Mouse (Mus musculus): ENCODE data around the gene Tedc1.

Tedc1 gene

DNA sequence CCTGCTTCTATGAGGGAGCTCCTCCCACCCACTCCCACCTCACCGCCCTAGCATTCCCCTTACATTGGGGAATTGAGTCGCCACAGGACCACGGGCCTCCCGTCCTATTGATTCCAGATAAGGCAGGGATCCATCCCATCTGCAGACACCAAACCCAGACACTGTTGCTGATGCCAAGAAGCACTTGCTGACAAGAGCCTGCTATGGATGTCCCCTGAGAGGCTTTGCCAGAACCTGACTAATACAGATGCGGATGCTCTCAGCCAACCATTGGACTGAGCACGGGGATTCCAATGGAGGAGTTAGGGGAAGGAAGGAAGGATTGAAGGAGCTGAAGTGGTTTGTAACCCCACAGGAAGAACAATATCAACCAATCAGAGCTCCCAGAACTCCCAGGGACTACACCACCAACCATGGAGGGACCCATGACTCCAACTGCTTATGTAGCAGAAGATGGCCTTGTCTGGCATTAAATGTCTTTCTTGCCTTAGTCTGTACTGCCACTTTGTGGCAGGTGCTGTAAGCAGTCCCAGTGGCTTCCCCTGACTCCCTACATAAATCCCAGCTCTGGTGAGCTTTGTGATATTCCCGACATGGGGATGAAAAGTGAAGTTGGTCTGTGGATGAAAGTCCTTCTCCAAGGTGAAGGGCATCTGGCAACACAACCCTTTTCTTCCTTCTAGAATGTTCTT, 49.2 kb downstream of the Tedc1 start:
- DNase-seq = no peak

DNA sequence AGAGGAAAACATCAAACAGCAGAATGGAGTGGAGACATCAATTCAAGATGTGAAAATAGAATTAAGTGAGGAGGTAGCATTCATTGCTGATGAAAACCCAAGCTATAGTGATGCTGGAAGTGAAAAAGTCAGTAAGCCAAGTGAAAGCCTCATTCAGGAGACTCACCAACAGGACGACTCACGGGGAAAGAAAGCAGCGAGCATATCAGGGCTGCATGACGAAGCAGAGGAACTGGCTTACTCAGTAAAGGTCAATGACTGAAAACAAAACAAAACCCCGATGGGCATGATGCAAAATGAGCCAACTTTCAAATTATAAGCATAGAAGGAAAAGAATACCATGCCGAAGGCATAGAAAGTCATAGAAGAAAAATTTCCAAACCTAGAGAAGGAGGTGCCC, 51.5 kb downstream of the Tedc1 start:
- DNase-seq = no peak

DNA sequence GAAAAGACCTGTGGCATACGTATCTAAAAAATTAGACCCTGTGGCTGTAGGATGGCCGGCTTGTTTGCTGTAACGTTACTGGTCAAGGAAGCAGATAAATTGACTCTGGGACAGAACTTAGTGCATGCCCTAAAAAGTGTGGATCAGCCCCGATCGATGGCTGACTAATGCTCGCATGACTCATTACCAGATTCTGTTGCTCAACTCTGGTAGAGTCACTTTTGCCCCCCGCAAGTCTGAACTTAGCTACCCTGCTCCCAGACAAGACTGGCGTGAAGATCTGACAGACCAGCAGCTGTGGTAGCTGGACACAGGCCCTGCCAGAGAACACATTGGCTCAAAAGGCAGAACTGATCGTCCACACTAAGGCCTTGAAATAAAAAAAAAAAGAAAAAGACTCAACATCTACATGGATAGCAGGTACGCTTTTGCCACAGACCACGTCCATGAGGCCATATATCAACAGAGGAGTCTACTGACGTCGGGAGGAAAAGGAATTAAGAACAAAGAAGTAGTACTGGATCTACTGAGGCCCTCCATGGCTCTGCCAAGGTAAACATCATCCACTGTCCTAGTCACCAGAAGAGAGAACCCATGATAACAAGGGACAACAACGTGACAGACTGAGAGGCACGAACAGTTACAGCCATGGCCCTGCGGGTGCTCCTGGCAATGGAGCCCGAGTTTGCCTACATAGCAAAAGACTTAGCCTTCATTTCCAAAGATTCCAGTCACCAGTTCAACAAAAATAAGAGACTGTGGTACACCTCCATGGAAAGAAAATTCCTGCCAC, 54.6 kb downstream of the Tedc1 start:
- DNase-seq = no peak

DNA sequence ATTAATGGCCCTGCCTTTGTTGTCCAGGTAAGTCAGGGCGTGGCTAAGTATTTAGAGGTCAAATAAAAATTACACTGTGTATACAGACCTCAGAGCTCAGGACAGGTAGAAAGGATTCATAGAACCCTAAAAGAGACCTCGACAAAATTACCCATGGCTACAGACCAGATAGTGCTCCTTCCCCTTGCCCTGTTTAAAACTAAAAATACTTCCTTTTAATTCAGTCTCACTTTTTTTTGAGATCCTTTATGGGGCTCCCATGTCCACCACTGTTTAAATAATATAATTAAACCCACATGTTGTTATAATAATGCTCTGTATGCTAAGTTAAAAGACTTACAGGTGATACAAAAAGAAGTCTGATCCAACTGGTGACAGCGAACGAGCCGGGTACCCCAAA, 55.6 kb downstream of the Tedc1 start:
- DNase-seq = no peak

DNA sequence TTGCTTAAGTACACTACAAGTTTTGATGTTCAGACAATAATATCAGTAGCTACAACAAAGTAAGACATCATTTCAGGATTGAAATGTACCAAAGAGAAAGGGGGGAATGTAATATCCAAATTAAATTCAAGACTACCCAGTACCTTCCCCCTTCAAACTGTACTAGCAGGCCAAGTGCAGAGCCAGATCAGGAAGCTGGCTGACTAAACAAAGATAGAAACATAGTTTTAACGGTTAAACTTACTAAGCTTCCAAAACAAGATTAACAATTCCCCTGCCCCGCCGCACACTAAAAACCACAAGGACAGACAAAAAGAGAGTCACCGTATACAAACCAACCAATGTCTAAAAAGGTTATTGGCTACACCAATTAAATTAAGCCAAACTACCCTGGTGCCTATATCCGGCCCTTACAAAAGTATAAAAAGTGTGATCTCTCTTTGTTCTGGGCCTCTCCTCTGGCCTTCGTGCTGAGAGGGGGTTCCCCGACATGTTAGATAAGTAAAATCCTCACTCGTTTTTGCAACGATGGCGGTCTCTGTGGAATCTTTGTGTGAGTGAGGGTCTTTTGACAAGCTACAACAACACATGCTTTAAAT, 56.2 kb downstream of the Tedc1 start:
- DNase-seq = no peak

DNA sequence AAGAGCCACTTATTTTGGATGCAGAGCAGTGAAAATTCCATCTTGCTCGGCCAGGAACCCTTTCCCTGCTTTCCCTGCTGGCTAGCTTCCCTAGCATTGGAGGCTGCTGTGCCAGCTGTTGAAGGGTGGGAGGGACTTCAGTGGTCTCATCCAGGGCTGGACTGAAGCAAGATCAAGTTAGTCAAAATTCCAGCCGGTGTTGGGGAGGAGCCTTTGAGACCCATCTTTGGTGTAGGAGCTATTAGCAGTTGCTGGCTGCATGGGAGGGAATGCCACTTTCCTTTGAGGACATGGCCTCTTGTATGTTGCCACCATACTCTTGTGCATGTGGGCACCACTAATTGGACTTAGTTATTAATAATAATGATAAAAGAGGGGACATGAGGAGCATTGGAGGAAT, 57.0 kb downstream of the Tedc1 start:
- DNase-seq = no peak

DNA sequence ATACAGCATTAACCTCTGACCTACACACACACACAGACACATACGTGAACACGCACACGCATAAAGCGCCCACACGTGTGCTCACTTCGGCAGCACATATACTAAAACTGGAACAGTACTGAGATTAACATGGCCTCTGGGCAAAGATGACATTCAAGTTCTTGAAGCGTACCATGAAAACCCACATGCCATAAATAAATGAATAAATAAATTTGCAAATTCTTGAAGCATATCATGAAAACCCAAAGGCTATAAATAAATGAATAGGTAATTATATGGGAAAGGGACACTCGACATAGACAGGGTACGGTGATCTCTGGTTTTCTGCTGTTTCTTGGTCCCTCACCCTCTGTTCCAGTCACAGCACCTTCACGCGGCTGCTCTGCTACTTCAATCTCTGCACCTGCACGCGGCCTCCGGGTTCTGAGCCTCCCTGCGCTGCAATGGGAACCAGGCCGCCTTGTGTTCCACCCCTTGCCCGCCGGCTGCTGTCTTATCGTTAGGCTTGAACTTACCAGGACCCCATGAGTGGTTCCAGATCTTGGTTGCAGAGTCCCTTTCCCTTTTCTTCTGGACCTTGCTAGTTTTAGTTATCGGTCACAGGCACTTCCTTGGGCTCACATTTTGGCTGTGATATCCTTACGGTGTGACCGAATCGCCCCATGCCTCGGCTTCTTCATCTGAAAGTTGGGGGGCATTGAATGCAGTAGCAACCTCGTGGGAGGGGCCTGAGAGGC, 58.0 kb downstream of the Tedc1 start:
- no peak for DNase-seq

DNA sequence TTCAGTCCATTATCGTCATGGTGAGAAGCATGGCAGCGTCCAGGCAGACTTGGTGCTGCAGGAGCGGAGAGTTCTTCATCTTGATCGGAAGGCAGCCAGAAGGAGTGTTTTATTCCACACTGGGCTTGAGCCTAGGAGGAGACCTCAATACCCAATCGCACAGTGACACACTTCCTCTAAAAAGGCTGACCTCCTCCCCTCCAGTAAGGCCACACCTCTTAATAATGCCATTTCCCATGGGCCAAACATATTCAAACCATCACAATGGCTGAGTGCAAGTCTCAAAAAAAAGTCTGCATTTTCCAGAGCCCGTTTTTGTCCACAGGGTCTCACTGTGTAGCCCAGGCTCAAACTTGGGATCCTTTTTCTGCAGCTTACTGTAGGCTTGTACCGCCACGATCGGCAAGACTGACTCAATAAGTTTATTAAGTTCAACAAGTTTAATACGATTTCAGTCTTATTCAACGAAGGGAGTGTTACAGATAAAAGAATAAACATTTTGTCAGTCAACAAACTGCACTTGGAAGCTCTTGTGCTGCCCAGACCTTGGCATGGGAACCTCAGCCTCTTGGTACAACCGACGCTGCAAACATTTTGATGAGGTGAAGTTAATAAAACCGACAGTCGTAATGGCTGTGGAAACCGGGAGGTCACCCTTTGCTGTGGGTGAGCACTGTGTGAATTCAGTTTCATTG, 58.9 kb downstream of the Tedc1 start:
- no peak for DNase-seq

All from kidney, postnatal 10 days (tissue).